ENCODE assay signal across 21 mouse cellular contexts in genomic region chr5:24887271-24887670, GRCm38 (mm10). TPM values are rescaled to one million over a fixed set of nuclear protein-coding genes. Genes with fewer than 3 reads are reported as not detected.
DNase-seq lines count a peak whose midpoint lies in the region; ATAC-seq and TF ChIP-seq lines count a peak whose summit lies in the region.
"Had no signal": no experiment of that assay in that cellular context is flagged by ENCODE, and none has a peak within 500 bp of the region (broad histone marks: within the 10 kb centered on the region; RNA-seq: fewer than 3 reads in every experiment).

No protein-coding gene starts in this region.

- 69% methylated on average over 8 of the region's 8 CpGs for WGBS in heart, embryonic 13.5 days

- no peak overlapping the region for H3K4me3 ChIP-seq in heart, embryonic 13.5 days
- H3K4me3 ChIP-seq in embryonic fibroblast, embryonic 13.5 days (ENCODE audit: insufficient read depth, low read length): no peak overlapping the region
- H3K4me3 ChIP-seq: embryonic facial prominence, embryonic 12.5 days; erythroblast, embryonic 14.5 days; forebrain, embryonic 10.5 days; forebrain, embryonic 12.5 days had no signal

- H3K9me3 ChIP-seq in heart, embryonic 13.5 days: no peaks in the 10 kb centered on the region
- H3K9me3 ChIP-seq: embryonic facial prominence, embryonic 12.5 days; forebrain, embryonic 10.5 days; forebrain, embryonic 12.5 days had no signal

- H3K4me1 ChIP-seq in heart, embryonic 13.5 days: peaks cover 33% of the 10 kb centered on the region
- H3K4me1 ChIP-seq in embryonic fibroblast, embryonic 13.5 days (ENCODE audit: control insufficient read depth, insufficient read depth, low read length): peaks cover 22% of the 10 kb centered on the region
- H3K4me1 ChIP-seq: embryonic facial prominence, embryonic 12.5 days; forebrain, embryonic 12.5 days had no signal

- no peak for ATAC-seq in heart, embryonic 13.5 days (ENCODE audit: extremely low read depth, insufficient number of reproducible peaks, low FRiP score, low TSS enrichment)
- ATAC-seq in frontal cortex, adult (ENCODE audit: low TSS enrichment): no peak
- ATAC-seq: forebrain, embryonic 14.5 days; forebrain, postnatal 0 days had no signal

- no peak for TF ChIP-seq POLR2A in embryonic fibroblast, embryonic 13.5 days (IDR thresholded peaks at IDR 0.05; ENCODE audit: low read depth, low read length)

- intact Hi-C loops in heart, postnatal 25 days (cut with DNase I): no loop called here

- DNase-seq in adrenal gland, adult 2 months: peak; percentile 15
- DNase-seq in adrenal gland, postnatal 4 days (ENCODE audit: low spot score in 2 of 2): no peak
- DNase-seq in heart, postnatal 25 days (ENCODE audit: low spot score): no peak
- peak; percentile 83 for DNase-seq in NIH3T3 (ENCODE audit: low read depth)
- no peak for DNase-seq in left cerebral cortex, adult 8-10 months (ENCODE audit: low spot score in 2 of 2)
- DNase-seq: adrenal gland, postnatal 10 days; adrenal gland, postnatal 25 days; cerebellum, adult 11-12 months; cerebellum, adult 2 months; cerebellum, adult 9-10 months; cerebellum, postnatal 10 days; cerebellum, postnatal 25 days; forebrain, postnatal 0 days had no signal

- H3K4me2 ChIP-seq in heart, embryonic 13.5 days: no peak overlapping the region
- H3K4me2 ChIP-seq: embryonic facial prominence, embryonic 12.5 days; forebrain, embryonic 12.5 days had no signal

- 0 out of 2 replicates have a peak overlapping the region, but pooled peaks have one; percentile 21 for H3K9ac ChIP-seq in heart, embryonic 13.5 days
- H3K9ac ChIP-seq: embryonic facial prominence, embryonic 12.5 days; forebrain, embryonic 12.5 days; forebrain, postnatal 0 days had no signal

- peaks cover 65% of the 10 kb centered on the region for H3K36me3 ChIP-seq in heart, embryonic 13.5 days

- no peak overlapping the region for H3K27ac ChIP-seq in heart, embryonic 13.5 days (replicated peaks)
- peak overlapping the region; percentile 4; the same call in 1 of the 2 replicates for H3K27ac ChIP-seq in embryonic fibroblast, embryonic 13.5 days (ENCODE audit: insufficient read depth, low read length)
- H3K27ac ChIP-seq: embryonic facial prominence, embryonic 12.5 days; forebrain, embryonic 10.5 days; forebrain, embryonic 12.5 days had no signal

- no peak for TF ChIP-seq CTCF in embryonic fibroblast, embryonic 13.5 days (IDR thresholded peaks at IDR 0.05; ENCODE audit: borderline replicate concordance, insufficient read depth, low read length)

- H3K27me3 ChIP-seq in heart, embryonic 13.5 days (replicated peaks): no peaks in the 10 kb centered on the region
- H3K27me3 ChIP-seq: embryonic facial prominence, embryonic 12.5 days; forebrain, embryonic 12.5 days had no signal

RNA-seq across cellular contexts. Expression of gene Rheb, which starts 44.8 kb away (rescaled TPM):
- total RNA-seq in adrenal gland, adult 2 months (2021): 10 to 100 TPM; 71.4 to 81.3 TPM
- 28.1 and 29.3 TPM in 2 replicates for polyA plus RNA-seq in adrenal gland, adult 2 months (2012; rRNA removed)
- total RNA-seq in adrenal gland, postnatal 4 days (2021): 10 to 100 TPM; 78.2 to 79.1 TPM
- 235 and 261 TPM in 2 replicates for polyA plus RNA-seq in heart, embryonic 13.5 days (2015; fragmentation: Nextera tagmentation; extraction: Ambion mirVana)
- total RNA-seq in heart, postnatal 25 days (2021): 10 to 100 TPM; 75.5 to 82.9 TPM
- polyA plus RNA-seq in embryonic fibroblast, embryonic 13.5 days (2011; ENCODE audit: insufficient read length, low read depth, missing spikeins): 147 and 150 TPM in 2 replicates
- 100 to 1,000 TPM; 105 to 112 (median 108) TPM for total RNA-seq in left cerebral cortex, adult 8-10 months (2022)

Comparison
In these comparisons a context has a peak if more than half of its experiments do, and no peak if none do; other contexts are left out.
1. DNase-seq: peak in adrenal gland, adult 2 months (single experiment) and NIH3T3 (single experiment); none in adrenal gland, postnatal 4 days (0 of 2), heart, postnatal 25 days (single experiment) and left cerebral cortex, adult 8-10 months (0 of 2).